ENCODE assay signal across 29 mouse cellular contexts in genomic region chr7:68582540-68583325, GRCm38 (mm10).
DNase-seq lines count a peak whose midpoint lies in the region; ATAC-seq and TF ChIP-seq lines count a peak whose summit lies in the region.
"Had no signal": no experiment of that assay in that cellular context is flagged by ENCODE, and none has a peak within 500 bp of the region (broad histone marks: within the 10 kb centered on the region; RNA-seq: fewer than 3 reads in every experiment).

No protein-coding gene starts in this region.

- peak overlapping the region; percentile 26; the same call in 1 of the 2 replicates for H3K27ac ChIP-seq in midbrain, embryonic 12.5 days (replicated peaks)
- no peak overlapping the region for H3K27ac ChIP-seq in midbrain, embryonic 16.5 days (ENCODE audit: low read length)
- no peak overlapping the region for H3K27ac ChIP-seq in midbrain, embryonic 15.5 days
- H3K27ac ChIP-seq: embryonic facial prominence, embryonic 12.5 days; embryonic facial prominence, embryonic 15.5 days; forebrain, embryonic 13.5 days; gastrocnemius, adult 2 months; heart, embryonic 15.5 days; hindbrain, embryonic 14.5 days; hindbrain, postnatal 0 days had no signal

- peak; percentile 55 for ATAC-seq in midbrain, embryonic 12.5 days (ENCODE audit: low FRiP score, low read depth)
- no peak for ATAC-seq in midbrain, embryonic 16.5 days
- ATAC-seq in midbrain, embryonic 15.5 days (replicated peaks), result peak; percentile 50
- ATAC-seq: forebrain, embryonic 13.5 days; forebrain, embryonic 16.5 days; hindbrain, postnatal 0 days; Patski had no signal

- H3K9ac ChIP-seq in midbrain, embryonic 12.5 days (replicated peaks), result no peak overlapping the region
- H3K9ac ChIP-seq in midbrain, embryonic 16.5 days (ENCODE audit: low read depth, low read length), result no peak overlapping the region
- no peak overlapping the region for H3K9ac ChIP-seq in midbrain, embryonic 15.5 days
- H3K9ac ChIP-seq: embryonic facial prominence, embryonic 12.5 days; embryonic facial prominence, embryonic 15.5 days; forebrain, embryonic 13.5 days; heart, embryonic 12.5 days; heart, embryonic 15.5 days; hindbrain, embryonic 14.5 days had no signal

- intact Hi-C loops in heart, postnatal 36 days (cut with DNase I), result no loop called here
- intact Hi-C loops in left cerebral cortex, postnatal 36 days (cut with DNase I), result no loop called here

- peak; percentile 29 for DNase-seq in heart, adult 11 months
- DNase-seq in heart, postnatal 36 days, result no peak
- peak; percentile 49 for DNase-seq in brain, embryonic 14.5 days (ENCODE audit: low read depth)
- no peak for DNase-seq in left cerebral cortex, postnatal 36 days (ENCODE audit: low spot score in 2 of 2)
- DNase-seq: adrenal gland, postnatal 10 days; adrenal gland, postnatal 36 days; B cell, adult 2 months; cerebellum, adult 11 months; cerebellum, adult 2 months; cerebellum, adult 9-11 months; cerebellum, postnatal 25 days; gastrocnemius, adult 2 months; gastrocnemius, postnatal 14 days; heart, adult 18-20 months; heart, postnatal 10 days; heart, postnatal 4 days had no signal

- no peak for TF ChIP-seq POLR2A in brain, embryonic 14.5 days (IDR thresholded peaks at IDR 0.05; ENCODE audit: borderline replicate concordance, extremely low read depth, insufficient read depth, insufficient read length, poor library complexity, severe bottlenecking)

- no peak for TF ChIP-seq CTCF in brain, embryonic 14.5 days (IDR thresholded peaks at IDR 0.05; ENCODE audit: borderline replicate concordance, extremely low read depth, insufficient read depth, insufficient read length)

- H3K27me3 ChIP-seq in midbrain, embryonic 12.5 days, result peaks cover 32% of the 10 kb centered on the region
- peaks cover 3% of the 10 kb centered on the region; the same call in 1 of the 2 replicates for H3K27me3 ChIP-seq in midbrain, embryonic 16.5 days (ENCODE audit: control insufficient read depth, insufficient read depth, low read depth, low read length)
- peaks cover 4% of the 10 kb centered on the region; the same call in 1 of the 2 replicates for H3K27me3 ChIP-seq in midbrain, embryonic 15.5 days (replicated peaks)

- no peak overlapping the region for H3K4me2 ChIP-seq in midbrain, embryonic 12.5 days (replicated peaks)
- H3K4me2 ChIP-seq in midbrain, embryonic 16.5 days (ENCODE audit: low read length), result no peak overlapping the region
- H3K4me2 ChIP-seq in midbrain, embryonic 15.5 days, result no peak overlapping the region
- H3K4me2 ChIP-seq: embryonic facial prominence, embryonic 12.5 days; embryonic facial prominence, embryonic 15.5 days; forebrain, embryonic 13.5 days; heart, embryonic 12.5 days; heart, embryonic 15.5 days; hindbrain, embryonic 14.5 days had no signal

- H3K4me3 ChIP-seq in midbrain, embryonic 12.5 days, result no peak overlapping the region
- H3K4me3 ChIP-seq in midbrain, embryonic 16.5 days (ENCODE audit: low read depth, low read length), result no peak overlapping the region
- H3K4me3 ChIP-seq in midbrain, embryonic 15.5 days, result no peak overlapping the region
- H3K4me3 ChIP-seq: embryonic facial prominence, embryonic 12.5 days; embryonic facial prominence, embryonic 15.5 days; forebrain, embryonic 13.5 days; gastrocnemius, adult 2 months; heart, embryonic 12.5 days; heart, embryonic 15.5 days had no signal

- no peaks in the 10 kb centered on the region for H3K36me3 ChIP-seq in midbrain, embryonic 12.5 days
- no peaks in the 10 kb centered on the region for H3K36me3 ChIP-seq in midbrain, embryonic 16.5 days (ENCODE audit: control insufficient read depth, insufficient read depth, low read length)
- H3K36me3 ChIP-seq in midbrain, embryonic 15.5 days (replicated peaks), result no peaks in the 10 kb centered on the region
- H3K36me3 ChIP-seq: embryonic facial prominence, embryonic 12.5 days; embryonic facial prominence, embryonic 15.5 days; G1E; heart, embryonic 12.5 days; heart, embryonic 15.5 days had no signal

- 64% methylated on average over 13 of the region's 13 CpGs for WGBS in midbrain, embryonic 12.5 days
- WGBS in midbrain, embryonic 16.5 days, result 48% methylated on average over 13 of the region's 13 CpGs
- WGBS in midbrain, embryonic 15.5 days, result 47% methylated on average over 13 of the region's 13 CpGs

- H3K4me1 ChIP-seq in midbrain, embryonic 12.5 days, result no peaks in the 10 kb centered on the region; the same call in 1 of the 2 replicates
- H3K4me1 ChIP-seq in midbrain, embryonic 16.5 days (ENCODE audit: control insufficient read depth, insufficient read depth, low read length), result peaks cover 4% of the 10 kb centered on the region; the same call in 1 of the 2 replicates
- peaks cover 11% of the 10 kb centered on the region for H3K4me1 ChIP-seq in midbrain, embryonic 15.5 days
- H3K4me1 ChIP-seq: embryonic facial prominence, embryonic 12.5 days; embryonic facial prominence, embryonic 15.5 days; forebrain, embryonic 13.5 days; heart, embryonic 12.5 days; heart, embryonic 15.5 days had no signal

- no peaks in the 10 kb centered on the region for H3K9me3 ChIP-seq in midbrain, embryonic 12.5 days
- H3K9me3 ChIP-seq in midbrain, embryonic 16.5 days (replicated peaks; ENCODE audit: control insufficient read depth, low read length, poor library complexity, severe bottlenecking), result no peaks in the 10 kb centered on the region
- H3K9me3 ChIP-seq in midbrain, embryonic 15.5 days, result no peaks in the 10 kb centered on the region
- H3K9me3 ChIP-seq: embryonic facial prominence, embryonic 12.5 days; embryonic facial prominence, embryonic 15.5 days; forebrain, embryonic 13.5 days; heart, embryonic 12.5 days; heart, embryonic 15.5 days had no signal

Comparison
In these comparisons a context has a peak if more than half of its experiments do, and no peak if none do; other contexts are left out.
1. DNase-seq: peak in heart, adult 11 months (single experiment) and brain, embryonic 14.5 days (single experiment); none in heart, postnatal 36 days (0 of 2) and left cerebral cortex, postnatal 36 days (0 of 2).